Mouse (Mus musculus) hindbrain, embryonic 16.5 days (tissue): ENCODE results near the gene Cldn2. TPM values are rescaled to one million over a fixed set of nuclear protein-coding genes. Genes with fewer than 3 reads are reported as not detected.
A peak's percentile ranks its signal among the peaks of the same experiment; 100 is the strongest.

Experiments used
- ATAC-seq: fragments of 200-750 bp; cut with Nextera tagmentation; 2 replicates; pipeline ENCODE4 v1.8.0; 2017; ENCODE audit warnings: moderate TSS enrichment, moderate library complexity
- H3K27ac ChIP-seq: fragments of 300-500 bp; sonication (generic); 2 replicates; pipeline ENCODE4 v1.5.1; 2014; ENCODE audit warnings: low read depth, mild to moderate bottlenecking, control low read depth, low read length, moderate library complexity
- H3K27me3 ChIP-seq: fragments of 300-500 bp; sonication (generic); replicated peaks from 2 replicates; pipeline ENCODE4 v1.6.1; 2014; ENCODE audit warnings: low read length; ENCODE audit not compliant: control insufficient read depth, insufficient read depth
- H3K36me3 ChIP-seq: fragments of 300-500 bp; sonication (generic); 2 replicates; pipeline ENCODE4 v1.6.1; 2014; ENCODE audit warnings: mild to moderate bottlenecking, low read length, moderate library complexity, mixed read lengths; ENCODE audit not compliant: control insufficient read depth, insufficient read depth
- H3K4me1 ChIP-seq: fragments of 300-500 bp; sonication (generic); 2 replicates; pipeline ENCODE4 v1.6.1; 2014; ENCODE audit warnings: low read depth, low read length; ENCODE audit not compliant: control insufficient read depth, insufficient read depth
- H3K4me2 ChIP-seq: fragments of 300-500 bp; sonication (generic); 2 replicates; pipeline ENCODE4 v1.6.1; 2014; ENCODE audit warnings: mild to moderate bottlenecking, low read length, control low read depth, moderate library complexity
- H3K4me3 ChIP-seq: fragments of 300-500 bp; sonication (generic); 2 replicates; pipeline ENCODE4 v1.5.1; 2014; ENCODE audit warnings: mild to moderate bottlenecking, low read length, control low read depth, moderate library complexity
- H3K9ac ChIP-seq: fragments of 300-500 bp; sonication (generic); 2 replicates; pipeline ENCODE4 v1.6.1; 2014; ENCODE audit warnings: low read depth, mild to moderate bottlenecking, control low read depth, low read length, moderate library complexity
- H3K9me3 ChIP-seq: fragments of 300-500 bp; sonication (generic); 2 replicates; pipeline ENCODE4 v1.6.1; 2014; ENCODE audit warnings: mild to moderate bottlenecking, low read length, moderate library complexity; ENCODE audit not compliant: control insufficient read depth
- WGBS: fragments of 180-500 bp; shearing (Covaris S2); extraction: QIAGEN DNeasy Blood & Tissue Kit; methylation state at CpG from one replicate; pipeline ENCODE4 v1.1.7; 2014; 5-methylcytosine and 5-hydroxymethylcytosine counted together
- polyA plus RNA-seq: library from polyadenylated mRNA; unstranded; fragments of >200 nt; fragmentation: Nextera tagmentation; extraction: Ambion mirVana; gene quantifications from 2 replicates; pipeline ENCODE4 v1.2.1, GENCODE M21; 2015

Cldn2 gene
- polyA plus RNA-seq, 1 experiment from 2014 or later, result 3.7 TPM

DNA sequence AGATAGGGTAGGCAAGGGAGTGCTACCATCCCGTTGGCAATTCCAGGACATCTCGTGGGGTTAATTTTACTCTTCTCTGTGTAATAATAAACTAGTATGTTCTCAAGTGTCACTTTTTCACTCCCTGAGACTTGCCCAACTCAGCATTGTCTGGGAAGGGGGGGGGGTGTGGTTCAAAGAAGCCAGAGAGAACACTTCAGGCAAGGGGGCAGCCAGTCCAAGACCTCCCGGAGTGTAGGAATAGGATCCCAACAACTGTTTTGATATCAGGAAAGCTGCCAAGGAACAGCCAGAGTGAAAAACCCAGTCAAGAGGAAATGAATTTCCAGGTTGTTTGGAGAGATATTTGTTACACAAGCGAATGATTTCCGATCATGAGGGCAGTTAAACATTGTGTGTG, 14.6 kb downstream of the Cldn2 start:
- Histone ChIP-seq H3K4me3 (no peak overlapping the region), H3K27ac (no peak overlapping the region), H3K9ac (no peak overlapping the region), H3K9me3 (no peaks in the 10 kb centered on the region), H3K27me3 (0 out of 2 replicates have a peak, but pooled peaks cover 3% of the 10 kb centered on the region), H3K4me1 (no peaks in the 10 kb centered on the region), H3K4me2 (no peak overlapping the region), H3K36me3 (no peaks in the 10 kb centered on the region)
- 83% methylated on average over 5 of the region's 5 CpGs for WGBS
- no peak for ATAC-seq

DNA sequence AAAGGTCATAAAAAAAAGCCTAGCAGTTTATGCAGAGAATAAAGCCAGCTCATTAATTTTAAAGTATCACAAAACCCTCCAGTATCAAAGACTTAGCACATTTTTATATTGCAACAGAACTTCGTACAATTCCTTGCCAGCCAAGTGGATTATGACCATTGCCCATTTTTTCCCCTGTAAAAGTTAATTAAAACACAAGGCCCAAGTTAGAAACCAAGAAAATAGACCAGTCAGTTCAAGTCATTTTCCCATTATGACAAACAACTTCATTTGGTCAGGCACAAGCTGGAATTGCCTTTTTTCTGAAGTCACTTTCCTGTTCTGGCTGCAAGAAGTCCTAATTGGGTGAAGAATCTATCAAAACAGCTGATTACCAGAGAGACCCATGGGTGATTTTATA, 24.8 kb downstream of the Cldn2 start:
- ATAC-seq, result no peak
- H3K36me3 ChIP-seq, result no peaks in the 10 kb centered on the region
- WGBS, result 88% methylated on average over 1 of the region's 1 CpGs
- H3K9me3 ChIP-seq, result no peaks in the 10 kb centered on the region
- H3K4me2 ChIP-seq, result no peak overlapping the region
- no peak overlapping the region for H3K9ac ChIP-seq
- H3K27ac ChIP-seq, result no peak overlapping the region
- H3K4me1 ChIP-seq, result no peaks in the 10 kb centered on the region
- no peak overlapping the region for H3K4me3 ChIP-seq
- no peaks in the 10 kb centered on the region for H3K27me3 ChIP-seq

DNA sequence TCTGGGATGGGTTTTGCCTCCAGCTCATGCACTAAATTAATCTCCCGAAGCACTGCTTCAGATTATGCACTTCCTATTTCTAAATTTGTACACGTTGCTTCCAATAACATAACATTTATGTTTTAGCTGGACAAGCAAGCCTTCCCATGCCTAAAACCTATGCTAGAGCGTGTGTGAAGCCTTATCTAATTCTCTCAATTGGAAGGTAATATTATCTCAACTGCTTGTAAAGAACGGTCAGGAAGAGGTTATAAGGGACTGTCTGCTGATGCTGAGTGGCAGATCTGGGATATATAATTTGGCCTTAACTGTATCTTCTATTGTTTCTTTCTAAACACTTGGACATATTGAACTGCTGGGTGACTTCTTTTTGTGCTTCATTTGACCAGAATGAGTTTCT, 26.3 kb downstream of the Cldn2 start:
- 91% methylated on average over 4 of the region's 4 CpGs for WGBS
- Histone ChIP-seq H3K27ac (no peak overlapping the region), H3K4me1 (no peaks in the 10 kb centered on the region), H3K4me2 (no peak overlapping the region), H3K9ac (no peak overlapping the region), H3K9me3 (no peaks in the 10 kb centered on the region), H3K27me3 (no peaks in the 10 kb centered on the region), H3K36me3 (no peaks in the 10 kb centered on the region), H3K4me3 (no peak overlapping the region)
- ATAC-seq, result no peak

DNA sequence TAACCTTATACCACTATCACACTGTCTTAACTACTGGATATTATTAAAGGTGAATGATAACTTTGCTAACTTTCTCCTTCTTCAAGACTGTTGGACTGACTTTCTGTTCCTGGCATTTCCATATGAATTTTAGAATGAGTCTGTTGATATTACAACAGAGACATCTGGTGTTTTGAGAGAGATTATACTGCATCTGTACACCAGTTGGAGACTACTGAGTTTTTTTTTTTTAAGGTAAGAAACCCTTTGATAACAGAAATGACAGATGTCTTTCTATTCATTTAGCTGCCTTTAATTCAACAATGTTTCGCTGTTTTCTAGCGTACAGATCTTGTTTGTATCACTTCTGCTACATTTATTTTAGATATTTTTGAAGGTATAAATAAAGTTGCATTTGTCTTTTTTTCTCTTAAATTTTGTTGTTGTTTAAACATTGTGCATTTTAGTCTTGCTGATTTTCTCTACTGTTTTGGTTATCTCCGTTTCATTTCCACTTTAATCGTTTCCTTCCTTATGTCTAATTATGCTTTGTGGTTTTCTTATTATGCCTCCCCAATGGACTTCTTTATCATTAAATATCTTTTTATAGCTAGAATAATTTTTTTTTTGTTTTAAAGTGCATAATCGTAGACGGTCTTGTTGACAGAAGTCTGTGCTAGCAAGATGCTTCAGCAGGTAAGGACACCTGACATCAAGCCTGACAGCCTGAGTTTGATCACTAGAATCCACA, 27.9 kb downstream of the Cldn2 start:
- no peak overlapping the region for H3K4me3 ChIP-seq
- H3K36me3 ChIP-seq, result no peaks in the 10 kb centered on the region
- 87% methylated on average over 6 of the region's 6 CpGs for WGBS
- H3K9ac ChIP-seq, result no peak overlapping the region
- ATAC-seq, result no peak
- no peaks in the 10 kb centered on the region for H3K27me3 ChIP-seq
- H3K4me2 ChIP-seq, result no peak overlapping the region
- no peaks in the 10 kb centered on the region for H3K4me1 ChIP-seq
- H3K27ac ChIP-seq, result no peak overlapping the region
- H3K9me3 ChIP-seq, result no peaks in the 10 kb centered on the region

DNA sequence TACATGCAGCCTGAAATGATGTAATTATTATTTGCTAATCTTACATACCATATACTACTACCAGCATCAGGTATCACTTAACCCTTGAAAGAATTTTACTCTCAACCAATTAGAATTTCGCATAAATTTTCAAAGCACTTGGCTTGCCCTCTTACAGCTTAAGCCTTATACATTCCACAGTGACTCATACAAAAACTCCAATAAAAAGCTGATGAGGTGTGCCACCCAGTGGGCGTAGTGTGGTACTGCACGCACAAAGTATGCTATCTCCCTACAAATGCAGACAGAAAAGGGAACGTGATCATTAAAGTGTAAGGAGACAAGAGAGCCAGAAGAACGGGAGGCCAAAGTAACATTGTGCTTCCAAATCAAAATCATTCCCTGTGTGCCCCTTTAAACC, 31.8 kb downstream of the Cldn2 start:
- Histone ChIP-seq H3K4me1 (no peaks in the 10 kb centered on the region), H3K9ac (no peak overlapping the region), H3K4me3 (no peak overlapping the region), H3K36me3 (no peaks in the 10 kb centered on the region), H3K27ac (no peak overlapping the region), H3K27me3 (no peaks in the 10 kb centered on the region), H3K9me3 (no peaks in the 10 kb centered on the region), H3K4me2 (no peak overlapping the region)
- WGBS, result 15% methylated on average over 5 of the region's 5 CpGs
- ATAC-seq, result 0 out of 2 replicates have a peak, but pooled peaks have one; percentile 63

DNA sequence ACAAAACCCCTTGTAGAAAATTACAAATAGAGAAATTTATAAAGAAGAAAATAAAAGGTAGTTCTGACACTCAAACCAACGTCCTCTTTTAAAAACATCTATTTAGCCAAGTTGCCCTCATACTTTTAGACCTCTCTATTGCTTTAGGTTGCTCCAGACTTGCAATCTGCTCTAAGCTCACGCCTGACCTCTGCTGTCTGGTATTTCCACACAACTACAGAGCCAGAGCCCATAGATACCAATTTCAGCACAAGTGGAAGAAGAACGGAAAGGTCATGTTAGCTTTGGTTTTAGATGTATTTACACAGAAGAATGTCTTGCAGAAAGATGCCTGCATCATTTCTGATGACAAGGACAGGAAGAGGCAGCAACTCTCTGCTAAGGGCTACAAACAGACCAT, 38.4 kb downstream of the Cldn2 start:
- no peak overlapping the region for H3K4me2 ChIP-seq
- no peak overlapping the region for H3K9ac ChIP-seq
- no peak for ATAC-seq
- no peaks in the 10 kb centered on the region for H3K4me1 ChIP-seq
- no peak overlapping the region for H3K27ac ChIP-seq
- H3K4me3 ChIP-seq, result no peak overlapping the region
- no peaks in the 10 kb centered on the region for H3K9me3 ChIP-seq
- WGBS, result 55% methylated on average over 3 of the region's 3 CpGs
- no peaks in the 10 kb centered on the region for H3K27me3 ChIP-seq
- no peaks in the 10 kb centered on the region for H3K36me3 ChIP-seq

DNA sequence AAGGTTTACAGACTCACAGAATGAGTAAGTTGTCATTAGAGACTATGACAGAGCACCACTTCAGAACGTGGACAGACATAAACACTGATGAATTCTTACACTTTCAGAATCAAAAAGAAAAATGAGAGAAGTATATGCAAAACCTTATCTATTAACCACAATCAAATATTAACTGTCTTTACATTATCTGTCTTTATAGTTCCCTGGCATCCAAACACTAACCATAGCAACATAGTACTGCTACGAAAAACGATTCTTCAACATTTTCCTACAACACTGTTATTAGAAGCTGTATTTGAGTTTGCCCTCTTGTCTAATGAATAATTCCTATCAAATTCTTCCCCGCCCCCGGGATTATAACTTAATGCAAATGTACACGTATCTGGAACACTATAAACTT, 40.5 kb downstream of the Cldn2 start:
- no peak overlapping the region for H3K4me3 ChIP-seq
- H3K27me3 ChIP-seq, result no peaks in the 10 kb centered on the region
- no peak overlapping the region for H3K27ac ChIP-seq
- no peak for ATAC-seq
- H3K36me3 ChIP-seq, result no peaks in the 10 kb centered on the region
- no peak overlapping the region for H3K4me2 ChIP-seq
- no peaks in the 10 kb centered on the region for H3K9me3 ChIP-seq
- H3K4me1 ChIP-seq, result no peaks in the 10 kb centered on the region
- no peak overlapping the region for H3K9ac ChIP-seq
- whole genome bisulfite sequencing, result 82% methylated on average over 6 of the region's 6 CpGs

DNA sequence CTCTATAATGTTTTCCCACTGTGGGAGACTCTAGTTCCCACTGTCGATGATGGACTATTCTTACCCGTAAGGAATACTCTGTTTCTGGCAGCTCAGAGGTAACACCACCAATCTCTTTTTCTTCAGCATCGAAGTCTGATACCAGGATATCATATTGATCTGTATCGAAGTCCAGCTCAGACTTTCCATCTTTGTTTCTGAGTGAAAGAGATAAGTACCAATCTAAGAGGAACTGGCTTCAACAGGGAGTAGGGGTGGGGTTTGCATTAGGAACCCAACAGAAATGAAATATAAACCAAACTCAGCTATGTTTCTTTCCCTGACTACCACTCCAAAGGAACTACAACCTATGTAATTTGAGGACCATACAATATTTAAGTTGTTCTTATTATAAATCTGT, 54.2 kb downstream of the Cldn2 start:
- no peak overlapping the region for H3K27ac ChIP-seq
- H3K9me3 ChIP-seq, result no peaks in the 10 kb centered on the region
- no peaks in the 10 kb centered on the region for H3K27me3 ChIP-seq
- 93% methylated on average over 4 of the region's 4 CpGs for WGBS
- H3K9ac ChIP-seq, result no peak overlapping the region
- no peak overlapping the region for H3K4me3 ChIP-seq
- ATAC-seq, result no peak
- no peak overlapping the region for H3K4me2 ChIP-seq
- no peaks in the 10 kb centered on the region for H3K4me1 ChIP-seq
- H3K36me3 ChIP-seq, result no peaks in the 10 kb centered on the region

DNA sequence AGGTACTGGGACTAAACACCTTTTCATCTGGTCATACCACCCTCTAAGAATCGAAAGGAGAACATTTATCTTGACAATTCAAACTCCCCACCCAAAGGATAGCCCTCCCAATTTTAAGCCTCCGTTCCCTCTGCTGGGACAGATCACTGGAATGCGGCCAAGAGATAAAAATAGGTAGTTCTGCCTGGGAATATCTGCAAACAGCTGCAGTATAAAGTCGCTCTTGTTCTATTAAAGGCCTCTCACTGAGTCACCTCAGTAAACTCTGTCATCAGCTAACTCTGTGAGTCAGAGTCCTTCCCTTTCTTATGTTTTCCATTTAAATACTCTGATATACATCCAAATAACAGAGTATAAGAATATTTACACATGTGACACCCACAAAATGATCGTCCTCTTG, 58.8 kb downstream of the Cldn2 start:
- no peak for ATAC-seq
- 77% methylated on average over 5 of the region's 5 CpGs for WGBS
- Histone ChIP-seq H3K9me3 (no peaks in the 10 kb centered on the region), H3K4me3 (no peak overlapping the region), H3K4me2 (no peak overlapping the region), H3K36me3 (no peaks in the 10 kb centered on the region), H3K9ac (no peak overlapping the region), H3K4me1 (no peaks in the 10 kb centered on the region), H3K27ac (no peak overlapping the region), H3K27me3 (no peaks in the 10 kb centered on the region)
